Mouse (Mus musculus): ENCODE data around the gene Dchs2. TPM values are rescaled to one million over a fixed set of nuclear protein-coding genes. Genes with fewer than 3 reads are reported as not detected.
A peak's percentile ranks its signal among the peaks of the same experiment; 100 is the strongest.
"Not testable (repeated sequence)": the region's sequence is repeated elsewhere in the genome, so short reads cannot be mapped to it uniquely, and the experiment has no call there.

Gene Dchs2
- total RNA-seq (2021) = under 1 TPM; 0.54 to 0.75 TPM

DNA sequence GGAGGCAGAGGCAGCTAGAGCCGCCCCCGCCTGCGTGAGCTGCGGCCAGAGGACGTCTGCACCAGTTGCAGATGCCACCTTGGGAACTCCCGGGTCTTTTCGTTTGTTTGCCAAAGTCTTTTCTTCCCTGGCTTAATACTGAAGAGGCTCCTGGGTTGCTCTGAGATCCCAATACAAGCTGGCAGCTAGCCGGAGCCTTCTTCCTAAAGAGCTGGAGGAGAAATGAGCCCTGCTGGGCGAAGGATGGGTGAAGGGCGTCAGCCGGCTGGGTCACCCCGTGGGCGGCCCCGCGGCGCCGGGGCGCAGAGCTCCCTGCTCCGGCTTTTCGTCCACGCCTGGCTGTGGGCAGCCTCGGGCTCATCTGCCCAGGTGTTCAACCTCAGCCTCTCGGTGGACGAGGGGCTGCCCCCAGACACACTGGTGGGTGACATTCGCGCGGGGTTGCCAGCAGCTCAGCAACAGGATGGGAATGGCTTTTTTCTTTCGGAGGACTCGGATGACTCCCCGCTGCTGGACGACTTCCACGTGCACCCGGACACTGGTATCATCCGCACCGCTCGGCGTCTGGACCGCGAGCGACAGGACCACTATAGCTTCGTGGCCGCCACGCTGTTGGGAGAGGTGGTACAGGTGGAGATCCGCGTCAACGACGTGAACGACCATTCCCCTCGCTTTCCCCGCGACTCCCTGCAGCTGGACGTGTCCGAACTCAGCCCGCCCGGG is at the start of gene Dchs2:
TSS of gene Dchs2 (plus strand) at position 223 of the 723 bp plus-strand sequence.
- intact Hi-C loops (cut with DNase I) = no loop called here
- peak; percentile 12 to 13 for DNase-seq

DNA sequence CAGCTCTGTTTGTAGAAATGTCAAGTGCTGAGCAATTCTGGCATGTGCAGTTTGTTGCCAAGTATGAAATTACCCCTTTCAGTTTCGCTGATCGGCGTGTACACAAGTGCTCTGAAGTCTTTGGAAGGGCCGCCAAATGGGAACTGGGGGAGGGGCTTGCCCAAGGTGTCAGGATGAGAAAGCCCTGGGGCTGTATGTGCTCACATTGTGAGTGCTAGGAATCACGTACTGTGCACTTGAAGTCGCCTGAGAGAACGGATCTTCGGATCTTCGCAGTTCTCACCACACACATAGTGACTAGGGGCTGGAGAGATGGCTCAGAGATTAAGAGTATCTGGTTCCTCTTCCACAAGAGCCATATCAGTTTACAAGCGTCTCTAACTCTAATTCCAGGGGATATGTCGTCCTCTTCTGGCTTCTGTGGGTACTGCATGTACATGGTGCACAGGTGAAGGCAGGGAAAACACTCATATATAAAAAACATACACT is 47.1 kb upstream of the Dchs2 start:
- DNase-seq = peak; percentile 39 to 56
- intact Hi-C loops (cut with DNase I) = loop anchor here (2.0 kb wide), 1 partner anchor 78 kb away; no protein-coding TSS in a partner anchor

DNA sequence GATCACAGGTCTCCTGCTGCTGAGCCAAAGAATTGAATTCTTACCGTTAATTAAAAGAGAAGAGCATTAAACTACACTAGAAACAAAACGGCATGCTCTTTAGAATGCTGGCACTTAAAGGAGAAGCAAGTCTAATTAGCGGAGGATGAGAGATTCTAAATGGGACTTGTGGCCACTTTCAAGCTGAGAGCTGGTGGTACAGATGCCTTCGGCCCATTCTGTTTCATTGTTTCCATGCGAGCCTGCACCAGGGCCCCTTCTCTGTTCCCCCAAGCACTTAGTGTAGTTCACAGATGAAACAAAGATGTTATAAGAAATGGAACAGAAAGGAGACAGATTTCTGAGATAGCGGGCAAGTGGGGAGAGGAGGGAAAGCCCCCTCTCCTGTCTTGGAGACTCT is 30.2 kb upstream of the Dchs2 start:
- no peak for DNase-seq
- intact Hi-C loops (cut with DNase I) = no loop called here

DNA sequence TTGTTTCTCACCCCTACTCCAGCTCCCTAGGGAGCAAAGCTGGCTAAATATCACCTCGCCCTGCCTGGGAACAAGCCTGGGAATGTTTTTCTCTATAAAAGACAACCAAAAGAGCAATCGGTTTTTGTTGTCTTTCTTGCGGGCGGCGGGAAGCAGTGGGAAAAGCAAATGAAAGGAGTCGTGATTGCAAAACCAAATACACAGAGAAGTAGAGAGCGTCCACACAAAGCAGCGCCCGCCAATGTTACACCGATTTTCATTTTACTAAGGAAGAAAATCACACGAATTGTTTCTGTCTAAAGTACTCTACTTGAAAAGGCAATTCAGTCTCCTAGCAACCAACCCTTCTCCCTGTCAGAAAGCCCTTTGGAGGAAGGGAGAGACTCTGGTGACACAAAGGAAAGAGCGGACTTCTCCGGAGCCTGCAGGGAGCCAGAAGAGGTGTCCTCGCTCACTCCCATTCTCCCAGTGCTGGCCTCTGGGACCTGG is 29.2 kb upstream of the Dchs2 start:
- DNase-seq = no peak
- intact Hi-C loops (cut with DNase I) = no loop called here

DNA sequence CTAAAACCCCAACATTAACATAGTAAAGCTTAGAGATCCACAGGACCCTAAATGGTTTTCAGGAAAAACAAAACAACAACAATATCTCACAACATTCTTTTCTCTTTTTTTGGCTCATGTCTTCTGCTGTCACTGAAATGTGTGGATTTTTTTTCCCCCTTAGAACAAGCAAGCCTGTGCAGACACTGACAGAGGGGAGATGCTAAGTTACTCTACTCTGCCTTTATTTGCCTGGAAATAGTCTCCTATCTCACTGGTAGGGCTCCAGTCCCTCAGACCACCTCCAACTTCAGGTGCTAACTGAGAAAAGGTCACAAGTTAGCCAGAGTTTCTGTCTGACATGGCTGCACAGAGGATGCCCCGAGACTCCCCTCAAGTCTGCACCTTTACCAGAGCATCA is 28.6 kb upstream of the Dchs2 start:
- no peak for DNase-seq
- intact Hi-C loops (cut with DNase I) = no loop called here

DNA sequence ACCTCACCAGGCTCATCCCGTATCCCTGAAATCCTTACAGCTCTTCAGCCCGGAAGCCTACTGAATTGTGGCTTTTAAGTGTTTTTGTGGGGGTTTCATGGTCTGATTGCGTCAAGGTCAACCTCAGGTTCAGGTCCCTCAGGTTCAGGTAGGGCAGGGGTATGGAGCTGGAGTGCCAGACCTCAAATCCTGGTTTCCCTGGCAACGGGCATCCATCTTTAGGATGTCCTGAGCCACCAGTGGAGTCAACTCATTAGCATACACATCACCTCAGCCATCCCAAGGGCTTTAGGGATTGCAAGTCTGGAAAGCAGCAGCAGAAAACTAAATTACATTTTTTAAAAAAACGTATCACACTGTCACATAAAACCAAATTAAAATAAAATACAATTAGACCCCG is 28.1 kb upstream of the Dchs2 start:
- DNase-seq = no peak
- intact Hi-C loops (cut with DNase I) = no loop called here

DNA sequence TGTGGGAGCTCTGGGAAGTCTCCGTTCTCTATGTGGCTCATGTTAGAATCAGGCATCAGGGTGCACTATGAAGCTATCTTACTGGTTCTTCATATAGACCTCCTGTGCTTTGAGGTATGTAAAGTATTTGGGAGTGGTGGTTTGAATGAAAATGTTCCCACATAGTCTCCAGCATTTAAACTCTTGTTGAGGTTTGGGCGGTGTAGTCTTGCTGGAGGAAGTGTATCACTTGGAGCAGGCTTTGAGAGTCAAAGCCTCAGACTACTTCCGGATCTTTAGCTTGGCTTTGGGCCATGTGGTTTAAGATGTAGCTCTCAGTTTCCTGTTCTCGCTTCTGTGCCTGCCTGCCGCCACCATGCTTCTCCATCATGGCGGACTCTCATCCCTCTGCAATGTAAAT is 25.5 kb upstream of the Dchs2 start:
- intact Hi-C loops (cut with DNase I) = no loop called here
- no peak for DNase-seq

DNA sequence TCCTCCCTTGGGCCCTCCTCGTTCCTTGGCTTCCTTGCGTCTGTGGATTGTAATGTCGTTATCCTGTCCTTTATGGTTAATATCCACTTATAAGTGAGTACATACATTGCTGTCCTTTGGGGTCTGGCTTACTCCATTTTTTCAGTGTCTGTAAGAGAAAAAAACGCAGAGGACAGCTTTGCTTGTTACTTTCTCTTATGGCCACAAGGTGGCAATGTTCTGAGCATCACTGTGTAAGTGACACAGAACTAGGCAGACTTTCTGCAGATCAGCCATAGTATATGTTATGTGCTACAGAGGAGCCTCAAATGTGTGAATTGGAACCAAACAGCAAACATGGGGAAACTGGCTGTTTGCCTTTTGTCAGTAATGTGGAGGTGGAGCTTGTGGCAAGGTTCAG is 17.6 kb upstream of the Dchs2 start:
- DNase-seq = no peak
- intact Hi-C loops (cut with DNase I) = loop anchor here (1.0 to 2.0 kb wide), 2 partner anchors 113 to 163 kb away; no protein-coding TSS in a partner anchor

DNA sequence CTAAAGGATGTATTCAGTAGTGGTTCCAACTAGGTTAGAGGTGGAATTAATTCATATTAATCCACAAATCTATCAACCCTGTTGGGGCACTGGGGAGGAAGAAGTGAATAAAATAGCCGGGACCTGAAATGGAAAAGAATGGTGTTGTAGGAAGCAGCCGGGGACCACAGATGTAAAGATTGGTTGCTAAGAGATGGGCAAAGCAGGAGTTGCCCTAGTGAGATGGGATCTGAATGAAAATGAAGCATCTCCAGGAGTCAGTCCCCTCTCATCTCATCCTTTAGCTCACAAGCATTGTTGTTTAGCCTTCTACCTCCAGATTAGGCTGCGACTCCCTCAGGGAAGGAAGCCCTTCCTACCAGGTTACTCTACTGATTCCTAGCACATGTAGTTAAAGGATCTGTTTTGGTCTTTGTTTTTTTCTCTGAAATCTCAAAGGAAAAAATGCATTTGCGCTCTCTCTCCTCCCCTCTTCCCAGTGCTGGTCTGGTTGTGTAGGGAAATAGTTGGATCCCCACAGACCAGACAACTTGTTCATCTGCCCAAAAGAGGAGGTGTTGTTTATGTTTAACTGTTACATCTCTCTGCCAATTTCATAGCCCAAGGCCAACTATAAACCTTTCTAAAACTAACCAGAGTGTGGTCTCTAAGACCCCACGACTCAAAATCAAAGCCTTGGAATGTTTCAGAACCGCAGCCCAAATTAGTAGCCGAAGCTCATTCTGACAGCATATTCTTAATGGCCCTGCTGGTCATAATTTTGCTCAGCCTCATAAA is 16.1 kb upstream of the Dchs2 start:
- DNase-seq = no peak
- intact Hi-C loops (cut with DNase I) = loop anchor here (2.0 kb wide), 1 partner anchor 111 kb away; no protein-coding TSS in a partner anchor

DNA sequence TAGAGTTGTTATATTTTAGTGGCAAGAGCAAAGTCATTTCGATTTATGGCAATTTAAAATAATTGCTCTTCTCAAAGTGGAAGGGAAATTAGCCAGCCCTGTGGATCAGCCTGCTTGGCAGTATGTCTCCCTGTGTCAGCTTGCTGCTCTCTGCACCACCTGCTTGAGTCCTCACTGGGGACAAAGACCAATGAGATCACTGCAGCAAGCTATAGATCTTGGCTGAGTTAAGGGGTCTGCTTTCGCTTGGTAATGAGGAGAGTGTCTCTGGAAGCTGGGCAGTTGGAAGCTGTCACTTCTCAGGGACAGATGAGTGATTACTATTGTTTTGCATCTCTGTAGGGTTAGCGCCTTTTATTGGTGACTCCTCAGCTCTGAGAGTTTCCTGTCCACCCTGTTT is 14.9 kb upstream of the Dchs2 start:
- DNase-seq = no peak
- intact Hi-C loops (cut with DNase I) = no loop called here

DNA sequence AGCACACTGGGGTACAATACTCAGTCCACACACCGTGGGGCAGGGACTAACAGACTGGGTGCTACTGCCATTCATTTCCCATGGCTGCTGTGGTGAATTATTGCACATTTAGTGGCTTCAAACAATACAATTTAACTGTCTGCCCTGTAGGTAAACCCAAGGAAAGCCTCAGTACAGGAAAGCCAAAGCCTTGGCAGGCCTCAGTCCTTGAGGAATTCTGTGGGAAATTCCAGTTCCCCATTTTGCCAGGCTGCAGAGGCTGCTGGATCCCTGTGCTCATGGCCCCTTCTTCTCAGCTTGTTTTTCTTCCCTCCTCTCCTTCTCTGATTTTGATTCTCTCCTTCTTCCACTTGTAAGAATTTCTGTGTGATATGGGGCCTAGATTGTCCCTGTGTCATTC is 12.8 kb upstream of the Dchs2 start:
- intact Hi-C loops (cut with DNase I) = no loop called here

DNA sequence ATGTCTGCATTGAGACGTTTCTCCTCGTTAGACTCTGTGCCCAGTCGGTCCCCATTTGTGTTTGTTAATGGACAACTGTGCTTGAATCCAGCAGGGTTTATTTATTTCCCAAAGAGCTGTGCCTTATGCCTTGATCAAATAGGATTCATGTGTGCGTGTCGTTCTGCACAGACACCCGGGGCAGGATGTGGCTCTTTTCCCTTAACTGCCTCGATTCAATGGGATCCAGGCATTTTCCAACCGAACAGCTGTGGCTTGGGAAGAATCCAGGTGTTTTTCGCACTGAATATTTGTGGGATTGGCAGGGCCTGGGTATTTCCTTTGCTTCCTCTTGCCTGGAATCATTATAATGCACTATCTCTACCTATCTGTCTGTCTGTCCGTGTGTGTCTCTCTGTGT is 10.2 kb upstream of the Dchs2 start:
- DNase-seq = no peak
- intact Hi-C loops (cut with DNase I) = no loop called here

More for the DNA sequence above, 12.8 kb upstream of the Dchs2 start:
- DNase-seq = no peak

DNA sequence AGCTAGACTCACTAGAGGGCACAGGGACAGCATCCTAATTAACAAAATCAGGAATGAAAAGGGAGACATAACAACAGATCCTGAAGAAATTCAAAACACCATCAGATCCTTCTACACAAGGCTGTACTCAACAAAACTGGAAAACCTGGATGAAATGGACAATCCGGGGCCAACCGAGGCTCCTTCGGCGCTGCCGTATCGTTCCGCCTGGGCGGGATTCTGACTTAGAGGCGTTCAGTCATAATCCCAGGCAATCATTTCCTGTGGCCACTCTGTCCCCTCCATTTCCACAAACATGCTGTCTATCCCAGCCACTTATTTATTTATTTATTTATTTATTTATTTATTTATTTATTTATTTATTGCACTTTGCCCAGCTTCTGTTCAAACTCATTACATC is 3.8 kb upstream of the Dchs2 start:
- DNase-seq; intact Hi-C loops (cut with DNase I): not testable (repeated sequence)

DNA sequence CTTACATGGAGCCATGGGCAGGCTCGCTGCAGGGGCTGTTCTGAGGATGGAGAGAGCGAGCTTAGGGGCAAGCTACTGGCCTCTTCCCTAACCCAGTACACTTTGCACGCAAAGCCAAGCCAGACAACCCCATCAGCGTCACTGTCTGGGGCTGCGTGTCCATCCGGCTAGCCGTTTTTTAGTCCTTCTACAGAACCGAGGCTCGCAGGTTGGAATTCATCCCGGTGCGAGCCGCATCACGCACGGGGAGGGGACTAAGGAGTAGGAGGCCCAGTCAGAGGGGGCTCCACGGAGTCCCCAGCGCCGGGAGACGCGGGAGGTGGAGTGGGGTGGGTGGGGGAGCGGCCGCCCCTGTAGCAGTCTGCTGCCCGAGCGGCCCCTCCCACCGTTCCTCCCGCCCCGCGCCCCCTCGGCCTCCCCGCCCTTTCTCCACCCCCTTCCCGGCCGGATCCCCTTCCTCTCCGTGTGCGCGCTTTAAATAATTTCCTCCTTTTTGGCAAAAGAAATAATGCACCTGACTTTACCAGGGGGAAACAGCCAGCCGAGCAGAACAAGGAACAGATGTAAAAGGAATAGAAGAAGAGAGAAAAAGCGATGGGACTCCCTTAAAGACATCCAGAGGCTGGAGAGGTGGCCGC is 541 bp upstream of the Dchs2 start:
- intact Hi-C loops (cut with DNase I) = no loop called here
- peak; percentile 11 to 20 for DNase-seq

DNA sequence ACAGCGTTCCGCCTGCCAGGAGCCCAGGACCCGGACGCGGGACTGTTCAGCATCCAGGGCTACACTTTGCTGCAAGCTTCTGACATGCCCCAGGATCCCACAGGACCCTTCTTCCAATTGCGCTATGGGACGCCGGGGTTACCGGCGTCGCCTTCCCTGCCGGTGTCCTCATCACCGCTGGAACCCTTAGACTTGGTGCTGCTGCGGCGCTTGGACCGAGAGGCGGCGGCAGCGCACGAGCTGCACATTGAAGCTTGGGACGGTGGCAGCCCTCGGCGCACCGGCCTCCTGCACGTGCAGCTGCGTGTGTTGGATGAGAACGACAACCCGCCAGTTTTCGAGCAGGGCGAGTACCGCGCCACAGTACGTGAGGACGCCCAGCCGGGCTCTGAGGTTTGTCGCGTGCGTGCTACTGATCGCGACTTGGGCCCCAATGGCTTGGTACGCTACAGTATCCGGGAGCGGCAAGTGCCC is 738 bp downstream of the Dchs2 start:
- peak; percentile 16 to 26 for DNase-seq
- intact Hi-C loops (cut with DNase I) = no loop called here

DNA sequence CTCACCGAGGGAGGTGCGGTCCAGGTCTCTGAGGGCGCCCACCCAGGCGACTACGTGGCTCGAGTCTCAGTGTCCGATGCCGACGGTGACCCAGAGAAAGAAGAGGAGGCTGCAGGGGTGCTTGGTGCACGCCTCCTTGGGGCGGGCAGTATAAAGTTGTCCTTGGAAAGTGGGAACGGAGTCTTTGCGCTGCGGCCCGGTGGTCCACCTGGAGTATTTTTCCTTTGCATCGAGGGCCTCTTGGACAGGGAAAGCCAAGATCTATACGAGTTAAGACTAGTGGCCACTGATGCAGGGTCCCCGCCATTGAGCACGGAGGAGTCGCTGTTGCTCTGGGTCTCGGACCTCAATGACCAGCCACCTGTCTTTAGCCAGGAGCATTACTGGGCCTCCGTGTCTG is 1.4 kb downstream of the Dchs2 start:
- DNase-seq = no peak
- intact Hi-C loops (cut with DNase I) = no loop called here

DNA sequence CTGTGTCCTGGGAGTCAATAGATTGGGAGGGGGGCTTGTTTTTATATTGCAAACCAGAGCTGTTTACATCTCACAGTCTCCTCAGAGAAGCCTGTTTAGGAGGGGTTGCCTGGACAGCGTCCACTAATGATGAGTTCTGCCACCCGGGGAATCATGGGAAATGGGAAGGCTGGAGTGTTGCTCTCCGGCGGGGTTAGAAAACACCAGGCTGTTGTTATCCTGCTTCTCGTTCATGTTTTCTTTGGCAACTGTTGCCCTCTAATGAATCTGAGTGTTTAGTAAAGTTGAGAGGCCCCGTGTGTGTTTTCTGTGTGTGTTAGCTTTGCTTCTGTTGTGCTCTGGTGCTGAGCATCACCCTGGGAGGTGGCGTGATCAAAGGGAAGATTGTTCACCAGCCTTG is 8.7 kb downstream of the Dchs2 start:
- intact Hi-C loops (cut with DNase I) = no loop called here
- DNase-seq = peak in 1 of 2 experiments; percentile 28

DNA sequence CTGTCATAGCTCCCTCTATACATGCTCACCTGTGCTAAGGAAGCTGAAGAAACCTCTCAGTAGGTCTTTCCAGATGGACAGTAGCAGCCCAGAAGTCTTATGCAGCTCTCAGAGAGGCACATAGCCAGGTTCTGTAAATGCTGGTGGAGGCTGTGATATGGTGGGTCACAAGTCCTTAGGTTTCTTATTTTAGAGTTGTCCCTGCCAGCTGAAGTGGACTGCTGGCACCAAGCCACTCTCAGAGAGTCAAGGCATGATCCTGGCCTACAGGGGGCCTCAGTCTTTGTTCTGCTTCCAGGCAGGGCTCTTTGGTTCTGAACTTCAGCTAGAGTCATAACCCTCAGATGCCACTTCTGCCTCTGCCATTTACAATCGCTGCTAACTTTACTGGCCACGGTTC is 11.1 kb downstream of the Dchs2 start:
- DNase-seq = peak in 1 of 2 experiments; percentile 16

DNA sequence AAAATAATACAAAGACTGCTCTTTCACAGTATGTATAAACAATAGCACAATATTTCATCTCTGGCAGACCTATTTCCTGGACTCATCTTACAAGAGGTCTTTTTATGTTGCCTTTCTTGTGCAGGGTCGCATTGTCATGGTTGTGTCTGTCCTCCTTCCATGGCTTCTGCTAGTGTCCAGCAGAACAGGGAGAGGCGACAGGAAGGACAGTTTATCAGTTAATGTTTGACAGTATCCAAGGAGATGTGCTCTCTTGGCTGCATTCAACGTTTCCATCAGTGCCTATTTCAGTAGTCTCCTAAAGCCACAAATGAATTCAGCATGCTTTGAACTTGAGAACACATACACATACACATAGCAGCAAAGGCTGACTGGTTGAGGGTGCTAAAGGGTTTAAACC is 17.9 kb downstream of the Dchs2 start:
- intact Hi-C loops (cut with DNase I) = no loop called here
- no peak for DNase-seq

More for the DNA sequence above, 11.1 kb downstream of the Dchs2 start:
- intact Hi-C loops (cut with DNase I) = no loop called here

DNA sequence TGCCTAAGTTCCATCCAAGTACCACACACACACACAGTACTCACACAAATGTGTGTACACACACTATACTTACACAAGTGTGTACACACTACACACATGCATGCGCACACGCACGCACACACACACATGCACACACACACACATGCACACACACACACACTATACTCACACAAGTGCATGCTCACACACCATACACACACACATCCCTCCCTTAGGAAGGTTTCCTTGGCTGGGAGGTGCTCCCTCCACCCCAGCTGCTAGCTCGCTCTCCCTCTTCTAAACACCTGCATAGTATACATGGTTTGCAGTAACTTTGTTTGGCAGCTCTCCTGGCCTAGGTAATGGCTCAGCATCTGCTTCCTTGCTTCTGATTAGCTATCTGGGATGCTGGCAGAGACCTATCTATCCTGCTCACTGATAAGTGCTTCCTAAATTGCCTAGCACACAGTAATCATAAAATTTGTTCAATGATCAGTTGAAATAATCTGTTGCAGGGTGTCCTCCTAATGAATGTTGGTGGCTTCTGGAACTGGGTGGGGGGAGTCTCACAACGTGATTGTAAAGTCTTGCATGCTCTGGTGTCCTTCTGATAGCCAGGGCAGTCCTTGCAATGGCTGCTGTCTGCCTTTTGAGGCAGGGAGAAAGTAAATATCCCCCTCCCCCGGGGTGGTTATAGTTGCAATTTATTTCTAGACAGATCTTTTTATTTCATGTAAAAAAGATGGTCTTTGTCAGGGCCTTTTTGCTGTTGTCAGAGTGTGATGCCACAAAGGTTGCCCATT is 19.7 kb downstream of the Dchs2 start:
- no peak for DNase-seq

More for the DNA sequence above, 19.7 kb downstream of the Dchs2 start:
- intact Hi-C loops (cut with DNase I) = no loop called here

Data from heart, postnatal 36 days (tissue).